Mouse (Mus musculus): ENCODE measurements around the gene Tubal3. TPM values are rescaled to one million over a fixed set of nuclear protein-coding genes. Genes with fewer than 3 reads are reported as not detected.

The Tubal3 gene
- total RNA-seq, 2 experiments from 2014 or later, result not detected

DNA sequence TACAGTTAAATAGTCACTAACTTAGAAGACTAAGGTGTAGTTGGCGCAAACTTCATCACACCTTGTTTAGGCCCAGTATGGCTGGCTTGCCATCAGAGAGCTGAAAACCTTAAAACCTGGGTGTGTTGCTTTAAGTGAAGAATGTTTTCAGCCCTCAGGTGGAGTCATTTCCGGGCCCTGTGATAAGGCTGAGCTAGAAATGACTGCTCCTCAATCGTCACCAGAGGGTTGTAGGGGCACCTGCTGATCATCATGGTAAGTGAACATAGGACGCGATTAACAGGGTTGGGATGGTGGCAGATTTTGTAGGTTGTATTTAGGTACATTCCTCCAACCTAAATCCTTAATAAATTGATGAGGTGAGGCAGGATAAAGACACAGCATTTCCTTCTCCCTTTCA lies 6.4 kb downstream of the Tubal3 start:
- DNase-seq (ENCODE audit: low spot score), result no peak

DNA sequence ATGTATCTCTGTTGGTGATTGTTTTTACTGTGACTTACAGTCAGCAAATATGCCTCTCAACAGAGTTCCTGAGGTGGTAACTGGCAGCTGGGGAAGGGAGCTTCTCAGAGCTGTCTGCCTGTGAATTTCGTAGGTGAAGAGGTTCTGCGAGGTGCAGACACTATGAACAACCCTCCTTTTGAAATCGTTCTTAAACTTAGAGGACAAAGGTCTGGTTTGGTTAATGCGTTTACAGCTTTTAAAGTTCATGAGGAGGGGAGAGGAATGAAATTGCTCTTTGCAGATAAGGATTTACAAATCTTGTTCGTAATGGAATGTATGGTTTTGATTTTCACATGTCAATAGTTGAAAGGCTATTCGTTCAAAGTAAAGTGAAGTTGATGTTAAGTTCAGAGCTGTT lies 7.6 kb downstream of the Tubal3 start:
- DNase-seq (ENCODE audit: low spot score), result no peak

DNA sequence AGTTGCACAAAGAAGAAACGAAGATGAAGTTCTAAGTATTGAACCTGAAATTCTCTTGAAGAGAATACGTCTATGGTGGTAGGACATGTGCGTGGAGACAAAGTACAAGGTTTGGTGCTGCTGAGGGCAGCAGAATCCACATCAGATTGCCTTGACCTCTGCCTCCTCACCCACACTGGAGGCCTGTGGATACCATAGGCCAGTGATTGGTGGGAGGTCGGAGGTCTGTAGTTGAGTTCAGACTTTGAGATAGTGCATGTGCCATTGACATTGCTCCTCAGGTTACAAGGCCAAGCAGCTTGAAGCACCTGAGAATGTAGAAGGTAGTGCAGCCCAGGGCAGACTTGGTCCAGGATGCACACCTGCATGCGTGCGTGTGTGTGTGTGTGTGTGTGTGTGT lies 8.0 kb downstream of the Tubal3 start:
- DNase-seq (ENCODE audit: low spot score), result no peak

DNA sequence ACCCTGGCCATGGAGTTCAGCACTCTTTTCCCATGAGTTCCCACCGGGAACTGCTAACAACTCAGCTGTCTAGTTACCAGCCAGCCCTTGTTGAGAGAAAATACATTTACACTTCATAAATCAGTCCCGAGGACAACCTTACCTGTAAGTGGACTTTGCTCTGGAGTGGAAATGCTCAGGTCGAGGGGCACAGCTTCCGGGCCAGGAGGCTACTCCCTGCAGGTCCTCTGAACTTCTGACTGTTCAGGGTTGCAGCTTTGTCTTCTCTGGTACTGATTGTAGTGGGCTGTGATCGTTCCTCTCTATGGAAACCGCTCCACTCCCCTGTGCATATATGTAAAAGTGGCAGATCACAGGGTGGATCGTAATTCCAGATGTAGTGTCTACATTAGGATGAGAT lies 26.6 kb downstream of the Tubal3 start:
- no peak for DNase-seq (ENCODE audit: low spot score)

- no peak for DNase-seq (ENCODE audit: low spot score)
Measured at GRCm38 (mm10) chr13:3945249-3945648, 27.2 kb downstream of the Tubal3 start, which contains the start of gene Ucn3. Ucn3 (minus strand) TSS chr13:3945349.

DNA sequence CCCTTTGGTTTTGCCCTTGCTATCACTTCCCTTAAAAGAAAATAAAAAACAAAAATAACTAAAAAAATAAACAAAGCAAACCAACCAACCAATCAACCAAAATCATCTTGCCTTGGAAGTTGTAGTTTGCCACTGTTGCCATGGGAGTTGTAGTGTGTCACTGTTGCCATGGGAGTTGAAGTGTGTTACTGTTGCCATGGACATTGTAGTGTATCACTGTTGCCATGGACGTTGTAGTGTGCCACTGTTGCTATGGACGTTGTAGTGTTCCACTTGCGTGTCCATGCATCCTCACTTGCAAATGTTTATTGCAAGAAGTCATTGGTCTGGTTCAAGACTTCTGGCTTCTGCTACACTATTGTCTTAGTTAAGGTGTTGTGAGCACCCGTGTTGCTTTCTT lies 29.2 kb downstream of the Tubal3 start:
- DNase-seq (ENCODE audit: low spot score), result no peak

DNA sequence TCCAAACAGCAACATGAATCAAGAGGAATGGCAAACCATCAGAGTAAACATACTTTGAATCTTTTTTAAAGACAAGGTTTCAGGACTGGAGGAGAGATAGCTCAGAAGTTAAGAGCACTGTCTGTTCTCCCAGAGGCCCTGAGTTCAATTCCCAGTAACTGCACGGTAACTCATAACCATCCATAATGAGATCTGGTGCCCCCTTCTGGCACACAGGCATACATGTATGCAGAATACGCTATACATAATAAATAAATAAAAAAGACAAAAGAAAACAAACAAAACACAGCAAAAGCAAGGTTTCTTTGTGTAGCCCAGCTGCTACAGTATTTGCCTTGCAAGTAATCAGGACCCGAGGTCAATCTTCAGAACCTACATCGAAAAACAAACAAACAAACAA lies 31.4 kb downstream of the Tubal3 start:
- no peak for DNase-seq (ENCODE audit: low spot score)

- DNase-seq (ENCODE audit: low spot score), result no peak
Measured at GRCm38 (mm10) chr13:3951198-3951914, 33.3 kb downstream of the Tubal3 start.

- no peak for DNase-seq (ENCODE audit: low spot score)
Measured at GRCm38 (mm10) chr13:3968849-3969248, 50.8 kb downstream of the Tubal3 start.

Small RNAs within 50 kb of the gene (microRNA-seq; reads per million reads assigned to microRNA genes)
- gene Gm22460, result not detected

Other genes starting within 250 kb of the Tubal3 start
- gene Calml3, start 114.0 kb upstream of the Tubal3 start, total RNA-seq (2021), result not detected
- gene Calm4, start 80.5 kb upstream of the Tubal3 start, total RNA-seq (2021), result 1 to 10 TPM in 1 of 2 experiments, not detected in 1; 1.9 TPM
- under 1 TPM in 1 of 2 experiments, not detected in 1; 0.43 TPM for gene Calm5, start 64.1 kb upstream of the Tubal3 start, total RNA-seq (2021)
- gene Net1, start 54 bp upstream of the Tubal3 start, total RNA-seq (2021), result 10 to 100 TPM; 38.1 to 49.1 TPM
- gene Ucn3, start 27.1 kb downstream of the Tubal3 start, total RNA-seq (2021), result not detected
- 1 to 10 TPM; 2.3 to 2.6 TPM for gene Akr1c14, start 130.7 kb downstream of the Tubal3 start, total RNA-seq (2021)
- under 1 TPM; 0.25 to 0.33 TPM for gene Akr1c18, start 232.4 kb downstream of the Tubal3 start, total RNA-seq (2021)

Measured in gastrocnemius, adult 18-20 months (tissue).